Comparison of ENCODE assay signal across 8 mouse cellular contexts in the genomic region with DNA sequence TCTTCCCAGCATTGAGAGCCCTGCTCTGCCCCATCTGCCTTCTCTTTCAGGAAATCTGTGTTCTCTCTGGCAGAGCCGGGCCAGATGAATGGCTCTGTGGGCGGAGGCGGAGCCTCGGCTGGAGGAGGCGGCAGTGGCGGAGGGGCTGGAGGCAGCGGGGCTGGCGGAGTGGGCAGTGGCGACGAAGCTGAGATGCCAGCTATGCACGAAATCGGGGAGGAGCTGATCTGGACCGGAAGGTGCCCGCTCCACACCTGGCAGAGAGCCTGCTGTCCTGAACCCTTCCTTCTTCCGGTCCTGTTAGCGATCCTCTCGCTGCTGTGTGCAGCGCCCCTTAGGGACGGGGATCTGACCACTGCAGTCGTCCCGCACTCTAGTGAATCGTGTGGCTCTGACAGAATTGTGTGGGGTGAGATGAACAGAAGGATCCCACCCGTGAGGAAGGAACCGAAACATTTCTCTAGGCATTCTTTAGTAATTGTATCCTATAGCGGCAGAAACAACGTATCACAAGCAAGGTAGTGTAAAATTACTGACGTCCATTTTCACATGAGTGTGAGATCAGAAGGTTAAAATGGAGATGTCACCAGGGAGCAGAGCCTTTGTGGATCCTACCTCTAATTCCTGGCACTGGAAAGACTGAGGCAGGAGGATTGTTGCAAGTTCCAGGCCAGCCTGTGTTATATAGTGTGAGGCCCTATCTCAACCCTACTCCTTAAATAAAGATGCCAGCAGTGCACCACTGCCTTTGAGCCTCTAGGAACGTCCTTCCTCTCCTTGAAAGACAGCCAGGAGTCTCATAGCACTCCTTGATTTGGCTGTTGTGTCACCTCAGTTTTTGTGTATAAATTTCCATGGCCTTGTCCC. TPM values are rescaled to one million over a fixed set of nuclear protein-coding genes. Genes with fewer than 3 reads are reported as not detected.
DNase-seq lines count a peak whose midpoint lies in the region; ATAC-seq and TF ChIP-seq lines count a peak whose summit lies in the region.

No protein-coding gene starts in this region.

- H3K9me3 ChIP-seq in forebrain, embryonic 12.5 days = no peaks in the 10 kb centered on the region
- no peaks in the 10 kb centered on the region for H3K9me3 ChIP-seq in heart, embryonic 16.5 days (replicated peaks; ENCODE audit: control insufficient read depth, low read length)
- no peaks in the 10 kb centered on the region for H3K9me3 ChIP-seq in liver, embryonic 14.5 days (ENCODE audit: control insufficient read depth, low read length)
- H3K9me3 ChIP-seq in stomach, embryonic 15.5 days = no peaks in the 10 kb centered on the region

- peak overlapping the region; percentile 85 for H3K27ac ChIP-seq in forebrain, embryonic 12.5 days
- H3K27ac ChIP-seq in heart, embryonic 16.5 days (ENCODE audit: low read length) = peak overlapping the region; percentile 55
- no peak overlapping the region for H3K27ac ChIP-seq in liver, embryonic 14.5 days
- peak overlapping the region; percentile 46; the same call in 1 of the 2 replicates for H3K27ac ChIP-seq in stomach, embryonic 15.5 days

- peak overlapping the region; percentile 52 for H3K4me2 ChIP-seq in forebrain, embryonic 12.5 days
- peak overlapping the region; percentile 78 for H3K4me2 ChIP-seq in heart, embryonic 16.5 days (ENCODE audit: low read depth, low read length)
- H3K4me2 ChIP-seq in liver, embryonic 14.5 days (ENCODE audit: low read depth) = peak overlapping the region; percentile 67
- H3K4me2 ChIP-seq in stomach, embryonic 15.5 days = peak overlapping the region; percentile 60

- peak overlapping the region; percentile 59; the same call in 1 of the 2 replicates for H3K9ac ChIP-seq in forebrain, embryonic 12.5 days
- peak overlapping the region; percentile 69 for H3K9ac ChIP-seq in heart, embryonic 16.5 days (ENCODE audit: low read length)
- peak overlapping the region; percentile 37; the same call in 1 of the 2 replicates for H3K9ac ChIP-seq in liver, embryonic 14.5 days (replicated peaks)
- peak overlapping the region; percentile 16; the same call in 1 of the 2 replicates for H3K9ac ChIP-seq in stomach, embryonic 15.5 days

- WGBS in forebrain, embryonic 12.5 days = 2% methylated on average over 28 of the region's 28 CpGs
- 2% methylated on average over 28 of the region's 28 CpGs for WGBS in heart, embryonic 16.5 days
- 2% methylated on average over 28 of the region's 28 CpGs for WGBS in liver, embryonic 14.5 days (ENCODE audit: insufficient replicate concordance)
- 2% methylated on average over 28 of the region's 28 CpGs for WGBS in stomach, embryonic 15.5 days

- TF ChIP-seq CTCF in liver, embryonic 14.5 days (IDR thresholded peaks at IDR 0.05; ENCODE audit: low read depth) = peak; percentile 75

- peak overlapping the region; percentile 47 for H3K4me3 ChIP-seq in forebrain, embryonic 12.5 days (replicated peaks)
- peak overlapping the region; percentile 58 for H3K4me3 ChIP-seq in heart, embryonic 16.5 days (ENCODE audit: low read length)
- H3K4me3 ChIP-seq in liver, embryonic 14.5 days (ENCODE audit: insufficient read depth in 1 of 2, low read depth in 2 of 2, low read length in 2 of 2) = peak overlapping the region; percentile 48 to 59
- H3K4me3 ChIP-seq in stomach, embryonic 15.5 days (replicated peaks) = peak overlapping the region; percentile 50

- peak; percentile 95 for ATAC-seq in forebrain, embryonic 12.5 days (ENCODE audit: low FRiP score)
- ATAC-seq in heart, embryonic 16.5 days (replicated peaks; ENCODE audit: extremely low read depth, insufficient read depth, low FRiP score) = peak; percentile 94
- ATAC-seq in liver, embryonic 14.5 days (ENCODE audit: insufficient read depth) = no peak
- ATAC-seq in stomach, embryonic 15.5 days (ENCODE audit: insufficient read depth, low FRiP score, low read depth) = peak; percentile 88

- peak; percentile 51 to 56 for DNase-seq in CD8-positive naive resting alpha-beta T cell, adult 2 months (ENCODE audit: low read depth in 2 of 2, low spot score in 2 of 2)
- peak; percentile 17 for DNase-seq in c-Kit-positive CD71-positive TER-119-negative erythroid progenitor cells, embryonic 14.5 days (ENCODE audit: low read depth)
- peak; percentile 95 for DNase-seq in kidney, postnatal 36 days
- no peak for DNase-seq in liver, embryonic 14.5 days (ENCODE audit: low read depth in 3 of 3, low spot score in 3 of 3)
- DNase-seq in neural tube, embryonic 10.5 days (ENCODE audit: extremely low spot score, low spot score) = peak; percentile 77

- no peaks in the 10 kb centered on the region for H3K36me3 ChIP-seq in forebrain, embryonic 12.5 days (replicated peaks)
- no peaks in the 10 kb centered on the region for H3K36me3 ChIP-seq in heart, embryonic 16.5 days (ENCODE audit: control insufficient read depth, insufficient read depth)
- H3K36me3 ChIP-seq in liver, embryonic 14.5 days (replicated peaks; ENCODE audit: control insufficient read depth, insufficient read depth, low read depth) = no peaks in the 10 kb centered on the region
- no peaks in the 10 kb centered on the region for H3K36me3 ChIP-seq in stomach, embryonic 15.5 days

- no peak for TF ChIP-seq EP300 in liver, embryonic 14.5 days (IDR thresholded peaks at IDR 0.05; ENCODE audit: low read depth)

- peaks cover 8% of the 10 kb centered on the region for H3K4me1 ChIP-seq in forebrain, embryonic 12.5 days
- H3K4me1 ChIP-seq in heart, embryonic 16.5 days (ENCODE audit: control insufficient read depth, insufficient read depth, low read length) = peaks cover 4% of the 10 kb centered on the region
- 0 out of 4 replicates have a peak, but pooled peaks cover 0 to 3% of the 10 kb centered on the region in 2 experiments for H3K4me1 ChIP-seq in liver, embryonic 14.5 days (replicated peaks; ENCODE audit: control insufficient read depth in 2 of 2, insufficient read depth in 2 of 2, low read length in 1 of 2)
- H3K4me1 ChIP-seq in stomach, embryonic 15.5 days = no peaks in the 10 kb centered on the region

- H3K27me3 ChIP-seq in forebrain, embryonic 12.5 days = 0 out of 2 replicates have a peak, but pooled peaks cover 4% of the 10 kb centered on the region
- H3K27me3 ChIP-seq in heart, embryonic 16.5 days (ENCODE audit: control insufficient read depth, insufficient read depth, low read length) = no peaks in the 10 kb centered on the region; the same call in 1 of the 2 replicates
- no peaks in the 10 kb centered on the region for H3K27me3 ChIP-seq in liver, embryonic 14.5 days (ENCODE audit: control insufficient read depth, insufficient read depth, low read length)
- no peaks in the 10 kb centered on the region for H3K27me3 ChIP-seq in stomach, embryonic 15.5 days (replicated peaks)

RNA-seq across cellular contexts. Expression of a gene that starts 48.7 kb away (rescaled TPM):
- 0.12 and 0.24 TPM in 2 replicates for polyA plus RNA-seq in forebrain, embryonic 12.5 days (2016; fragmentation: Nextera tagmentation; extraction: Ambion mirVana)
- 0.17 and 0.50 TPM in 2 replicates for polyA plus RNA-seq in heart, embryonic 16.5 days (2015; fragmentation: Nextera tagmentation; extraction: Ambion mirVana)
- 1.1 and 1.4 TPM in 2 replicates for polyA plus RNA-seq in liver, embryonic 14.5 days (2012; rRNA removed)
- polyA plus RNA-seq in liver, embryonic 14.5 days (2014; fragmentation: Nextera tagmentation; extraction: Ambion mirVana) = 0.52 and 0.73 TPM in 2 replicates
- 0.26 and 0.40 TPM in 2 replicates for polyA plus RNA-seq in stomach, embryonic 15.5 days (2015; fragmentation: Nextera tagmentation; extraction: Ambion mirVana)

RNA-seq across cellular contexts. Expression of a gene that starts 57.3 kb away (rescaled TPM):
- 35.8 and 37.4 TPM in 2 replicates for polyA plus RNA-seq in forebrain, embryonic 12.5 days (2016; fragmentation: Nextera tagmentation; extraction: Ambion mirVana)
- polyA plus RNA-seq in heart, embryonic 16.5 days (2015; fragmentation: Nextera tagmentation; extraction: Ambion mirVana) = 26.9 and 28.3 TPM in 2 replicates
- polyA plus RNA-seq in liver, embryonic 14.5 days (2012; rRNA removed) = 28.5 and 44.4 TPM in 2 replicates
- polyA plus RNA-seq in liver, embryonic 14.5 days (2014; fragmentation: Nextera tagmentation; extraction: Ambion mirVana) = 66.0 and 67.7 TPM in 2 replicates
- 33.7 and 42.0 TPM in 2 replicates for polyA plus RNA-seq in stomach, embryonic 15.5 days (2015; fragmentation: Nextera tagmentation; extraction: Ambion mirVana)

RNA-seq across cellular contexts. Expression of a gene that starts 57.4 kb away (rescaled TPM):
- 56.3 and 57.3 TPM in 2 replicates for polyA plus RNA-seq in forebrain, embryonic 12.5 days (2016; fragmentation: Nextera tagmentation; extraction: Ambion mirVana)
- 35.4 and 35.8 TPM in 2 replicates for polyA plus RNA-seq in heart, embryonic 16.5 days (2015; fragmentation: Nextera tagmentation; extraction: Ambion mirVana)
- 19.0 and 25.2 TPM in 2 replicates for polyA plus RNA-seq in liver, embryonic 14.5 days (2012; rRNA removed)
- polyA plus RNA-seq in liver, embryonic 14.5 days (2014; fragmentation: Nextera tagmentation; extraction: Ambion mirVana) = 39.4 and 43.3 TPM in 2 replicates
- polyA plus RNA-seq in stomach, embryonic 15.5 days (2015; fragmentation: Nextera tagmentation; extraction: Ambion mirVana) = 63.5 and 64.5 TPM in 2 replicates

Comparison
In these comparisons a context has a peak if more than half of its experiments do, and no peak if none do; other contexts are left out.
1. DNase-seq: peak in CD8-positive naive resting alpha-beta T cell, adult 2 months (2 of 2), c-Kit-positive CD71-positive TER-119-negative erythroid progenitor cells, embryonic 14.5 days (single experiment), kidney, postnatal 36 days (2 of 2) and neural tube, embryonic 10.5 days (single experiment); none in liver, embryonic 14.5 days (0 of 3).
2. H3K9ac ChIP-seq: peak in every context shown above with its lines; median percentile 69 in heart, embryonic 16.5 days; 59 in forebrain, embryonic 12.5 days; 37 in liver, embryonic 14.5 days; 16 in stomach, embryonic 15.5 days.
3. Peak in every context shown above with its lines, with median percentiles within 50 percentile points of each other: H3K4me2 ChIP-seq and H3K4me3 ChIP-seq.